Mouse (Mus musculus): ENCODE measurements at regions not wholly inside any gene's neighbourhood (a gene's known extent, or its start where the extent isn't known, plus 50 kb on each side); places are given as distances from the start of the nearest gene placed in this dataset.

GRCm38 (mm10) chr2:178723455-178723854 lies 293.1 kb downstream of the Cdh26 start:
- no peak for TF ChIP-seq CTCF (IDR thresholded peaks at IDR 0.05; ENCODE audit: extremely low read depth, insufficient read depth, low read length)
- no peak for TF ChIP-seq POLR2A (IDR thresholded peaks at IDR 0.05; ENCODE audit: extremely low read depth, insufficient read depth, low read length)
